Mouse (Mus musculus): ENCODE measurements around the gene Macf1.
"Not testable (repeated sequence)": the region's sequence is repeated elsewhere in the genome, so short reads cannot be mapped to it uniquely, and the experiment has no call there.

Macf1 gene

GRCm38 (mm10) chr4:123552689-123553088 is 131.5 kb downstream of the Macf1 start:
- no peak for DNase-seq (ENCODE audit: low spot score in 2 of 2)

DNA sequence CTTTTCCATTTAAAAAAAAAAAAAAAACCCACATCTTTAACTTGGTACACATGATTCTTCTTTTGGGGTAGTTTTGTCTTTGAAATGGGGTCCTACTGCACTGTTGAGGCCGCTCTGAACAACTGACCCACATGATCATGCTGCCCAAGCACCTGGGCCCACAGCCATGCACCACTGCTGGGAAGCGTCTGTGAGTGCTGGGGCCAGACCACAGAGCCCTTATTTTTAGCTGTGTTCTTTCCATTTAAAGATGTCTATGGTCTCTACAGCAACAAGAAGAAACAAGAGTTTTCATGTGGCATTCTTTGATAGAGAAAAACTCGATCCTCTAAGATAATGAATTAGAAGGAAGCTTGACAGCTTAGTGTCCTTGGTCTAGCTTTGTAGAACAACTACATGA is 135.8 kb downstream of the Macf1 start:
- no peak for DNase-seq (ENCODE audit: low spot score in 2 of 2)

GRCm38 (mm10) chr4:123543691-123544090 is 140.5 kb downstream of the Macf1 start:
- DNase-seq (ENCODE audit: low spot score in 2 of 2): peak in 1 of 2 experiments; percentile 5

DNA sequence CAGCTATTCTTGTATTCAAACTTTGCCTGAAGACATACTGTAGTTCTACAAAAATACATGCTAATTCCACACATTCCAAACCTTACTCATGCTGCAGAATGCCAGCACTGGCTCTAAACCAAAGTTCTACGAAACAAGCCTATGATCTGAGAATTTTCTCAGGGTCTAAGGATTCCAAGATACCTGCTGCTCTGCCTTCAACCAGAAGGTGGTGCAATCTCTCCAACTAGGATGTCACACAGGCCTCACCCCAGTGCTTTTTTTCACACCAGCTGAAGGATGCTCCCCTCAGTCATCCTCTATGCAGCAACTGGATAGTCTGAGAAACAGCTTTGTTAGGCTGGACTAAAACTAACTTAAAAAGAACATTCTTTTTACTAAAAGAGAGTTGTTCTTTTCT is 148.9 kb downstream of the Macf1 start:
- DNase-seq (ENCODE audit: low spot score in 2 of 2): peak; percentile 82 to 84

- no peak for DNase-seq (ENCODE audit: low spot score in 2 of 2)
Measured at GRCm38 (mm10) chr4:123532001-123532400, 152.2 kb downstream of the Macf1 start.

GRCm38 (mm10) chr4:123530976-123531375 is 153.2 kb downstream of the Macf1 start:
- no peak for DNase-seq (ENCODE audit: low spot score in 2 of 2)

DNA sequence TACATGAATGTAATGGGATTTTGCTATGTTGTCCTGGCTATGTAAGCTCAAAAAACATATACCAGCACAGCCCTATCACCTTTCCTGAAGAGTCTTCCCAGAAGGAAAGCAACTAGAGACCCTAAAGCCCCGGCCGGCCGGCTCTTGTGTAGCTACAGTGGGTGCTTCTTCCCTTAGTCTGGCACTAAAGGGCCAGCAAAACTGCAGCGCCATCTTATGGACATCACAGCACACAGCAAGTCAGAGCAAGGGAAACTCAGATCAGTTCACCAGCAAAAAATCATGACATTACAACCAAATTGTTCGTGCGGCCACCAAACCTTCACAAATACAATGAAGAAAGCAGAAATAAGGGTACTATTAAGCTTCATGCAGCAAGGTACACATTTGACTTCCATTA is 154.9 kb downstream of the Macf1 start:
- peak; percentile 60 to 70 for DNase-seq (ENCODE audit: low spot score in 2 of 2)

- DNase-seq (ENCODE audit: low spot score in 2 of 2): peak; percentile 57 to 73
Measured at GRCm38 (mm10) chr4:123527607-123528010, 156.6 kb downstream of the Macf1 start.

- DNase-seq (ENCODE audit: low spot score in 2 of 2): peak; percentile 33 to 50
Measured at GRCm38 (mm10) chr4:123526779-123527280, 157.3 kb downstream of the Macf1 start.

- no peak for DNase-seq (ENCODE audit: low spot score in 2 of 2)
Measured at GRCm38 (mm10) chr4:123524746-123525145, 159.4 kb downstream of the Macf1 start.

- not testable (repeated sequence) for DNase-seq (ENCODE audit: low spot score in 2 of 2)
Measured at GRCm38 (mm10) chr4:123520123-123520522, 164.0 kb downstream of the Macf1 start.

DNA sequence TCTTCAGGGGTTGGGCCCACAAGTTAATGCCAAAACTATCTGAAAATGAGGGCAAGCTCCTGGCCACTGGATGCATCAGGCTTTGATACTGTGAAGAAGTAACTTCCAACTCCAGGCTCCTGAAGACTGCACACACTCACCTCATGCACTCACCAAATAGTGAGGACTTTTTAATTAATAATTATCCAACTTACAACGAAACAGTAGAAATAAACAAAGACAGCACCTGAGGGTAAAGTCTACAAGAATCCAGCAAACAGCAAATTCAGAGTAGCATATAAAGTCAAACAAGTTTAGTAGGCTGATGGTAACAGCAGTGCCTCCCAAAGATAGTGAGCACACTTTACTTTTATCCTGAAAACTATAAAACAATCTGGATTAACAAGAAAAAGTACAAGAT is 168.5 kb downstream of the Macf1 start:
- DNase-seq (ENCODE audit: low spot score in 2 of 2): no peak

- DNase-seq (ENCODE audit: low spot score in 2 of 2): no peak
Measured at GRCm38 (mm10) chr4:123510201-123510600, 174.0 kb downstream of the Macf1 start.

- no peak for DNase-seq (ENCODE audit: low spot score in 2 of 2)
Measured at GRCm38 (mm10) chr4:123489086-123489485, 195.1 kb downstream of the Macf1 start.

DNA sequence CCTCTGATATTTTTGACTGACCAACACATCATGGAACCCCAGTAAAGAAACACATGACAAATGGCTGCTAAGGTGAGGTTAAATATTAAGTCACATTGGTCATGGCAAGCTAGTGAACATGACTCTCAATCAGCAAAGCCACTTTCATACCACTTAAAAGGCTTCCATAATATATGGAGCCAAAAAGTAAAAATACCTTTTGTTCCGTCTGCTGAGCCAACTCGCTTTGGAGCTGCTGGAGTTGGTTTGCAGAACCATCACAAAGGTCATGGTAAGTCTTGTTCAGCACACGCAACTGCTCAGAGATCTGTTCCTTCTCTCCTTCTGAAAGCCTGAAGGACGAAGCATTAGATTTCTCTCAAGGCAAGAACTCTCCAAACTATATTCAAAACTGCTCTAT is 204.2 kb downstream of the Macf1 start:
- no peak for DNase-seq (ENCODE audit: low spot score in 2 of 2)

- DNase-seq (ENCODE audit: low spot score in 2 of 2): no peak
Measured at GRCm38 (mm10) chr4:123478655-123479433, 205.3 kb downstream of the Macf1 start.

GRCm38 (mm10) chr4:123465799-123466198 is 218.4 kb downstream of the Macf1 start:
- DNase-seq (ENCODE audit: low spot score in 2 of 2): no peak

DNA sequence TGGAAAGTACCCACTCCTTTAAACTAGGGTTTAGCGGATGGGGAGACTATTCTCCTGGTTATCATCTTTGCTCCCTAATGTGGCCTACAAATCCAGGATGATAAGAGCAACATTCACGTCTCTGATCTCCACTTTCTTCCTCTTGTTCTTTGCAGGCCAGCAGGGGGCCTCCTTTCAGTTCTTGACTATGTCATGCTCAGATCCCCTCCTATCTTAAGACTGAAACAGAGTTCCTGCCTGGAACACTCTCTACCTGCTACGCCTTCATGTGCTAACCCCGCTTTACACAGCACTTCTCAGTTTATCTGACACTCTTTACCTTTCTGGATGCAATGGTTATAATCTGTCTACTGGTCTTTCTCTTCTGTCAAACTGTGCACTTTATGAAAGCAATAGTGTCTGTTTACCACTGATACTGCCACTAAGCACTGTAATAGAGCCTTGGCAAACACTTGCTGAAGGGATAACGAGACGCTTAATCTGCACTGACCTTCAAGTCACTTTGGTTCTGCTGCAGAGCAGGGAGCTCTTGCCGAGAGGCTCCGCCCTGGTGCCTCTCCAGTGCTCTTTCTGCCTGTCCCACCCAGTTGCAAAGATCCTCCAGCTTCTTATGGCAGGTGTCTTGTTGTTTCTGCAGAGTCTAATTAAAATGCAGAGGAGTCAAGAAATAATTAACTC is 223.4 kb downstream of the Macf1 start:
- no peak for DNase-seq (ENCODE audit: low spot score in 2 of 2)

GRCm38 (mm10) chr4:123454871-123455640 is 229.1 kb downstream of the Macf1 start:
- DNase-seq (ENCODE audit: low spot score in 2 of 2): no peak

GRCm38 (mm10) chr4:123453729-123454128 is 230.4 kb downstream of the Macf1 start:
- DNase-seq (ENCODE audit: low spot score in 2 of 2): no peak

DNA sequence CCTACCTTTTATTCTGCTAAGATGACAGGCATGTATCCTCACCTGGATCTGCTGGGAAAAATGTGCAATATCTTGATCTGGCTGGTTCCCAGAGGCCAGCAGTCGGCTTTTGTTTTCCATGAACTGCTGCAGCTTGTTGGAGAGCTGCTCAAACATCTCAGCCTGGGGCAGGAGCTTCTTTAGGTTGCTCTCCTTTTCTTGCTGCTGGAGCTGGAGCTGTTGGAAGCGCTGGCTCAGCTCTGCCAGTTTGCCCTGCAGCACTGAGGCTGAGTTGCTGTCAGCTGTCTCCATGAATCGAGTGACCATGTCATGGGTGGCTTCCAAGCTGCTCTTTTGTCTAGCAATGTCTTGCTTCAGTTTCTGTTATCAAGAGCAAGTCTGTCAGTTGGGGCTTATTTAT is 232.2 kb downstream of the Macf1 start:
- DNase-seq (ENCODE audit: low spot score in 2 of 2): no peak

GRCm38 (mm10) chr4:123449304-123449703 is 234.9 kb downstream of the Macf1 start:
- no peak for DNase-seq (ENCODE audit: low spot score in 2 of 2)

All from right cerebral cortex, postnatal 10 days (tissue).